10 mouse cellular contexts compared by ENCODE assay signal in the genomic region with DNA sequence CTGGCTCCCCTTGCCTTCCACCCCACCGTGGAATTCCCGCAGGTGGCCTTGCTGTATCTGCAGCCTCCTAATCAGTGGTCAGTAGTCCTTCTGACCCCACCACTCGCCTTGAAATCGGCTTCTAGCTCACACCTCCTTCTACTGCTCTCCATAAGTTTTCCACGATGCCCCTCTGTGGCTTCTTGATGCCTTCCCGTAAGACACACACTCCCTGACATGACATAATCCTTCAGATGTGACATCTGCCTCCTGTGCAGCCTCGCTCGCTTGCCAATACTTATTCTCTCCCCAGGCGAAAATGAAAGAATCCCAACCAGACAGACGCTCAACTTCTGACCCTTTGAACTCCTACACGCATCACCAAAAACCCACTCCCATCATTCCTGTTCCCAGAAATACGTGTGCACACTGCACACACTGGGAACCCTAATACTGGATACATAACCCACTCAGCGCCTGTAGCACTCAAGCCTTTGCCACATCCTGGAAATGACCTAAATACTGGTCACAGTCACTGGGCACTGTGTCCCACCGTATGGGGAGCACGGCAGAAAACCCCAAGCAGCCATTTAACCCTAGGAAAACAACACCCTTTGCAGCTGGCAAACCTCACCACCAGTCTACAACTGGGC.
DNase-seq lines count a peak whose midpoint lies in the region; ATAC-seq and TF ChIP-seq lines count a peak whose summit lies in the region.
"Had no signal": no experiment of that assay in that cellular context is flagged by ENCODE, and none has a peak within 500 bp of the region (broad histone marks: within the 10 kb centered on the region; RNA-seq: fewer than 3 reads in every experiment).

No protein-coding gene starts in this region.

- H3K36me3 ChIP-seq in forebrain, embryonic 10.5 days (replicated peaks) = no peaks in the 10 kb centered on the region; the same call in 1 of the 2 replicates
- H3K36me3 ChIP-seq in forebrain, postnatal 0 days (ENCODE audit: insufficient read depth) = no peaks in the 10 kb centered on the region
- no peaks in the 10 kb centered on the region for H3K36me3 ChIP-seq in limb, embryonic 13.5 days
- no peaks in the 10 kb centered on the region for H3K36me3 ChIP-seq in limb, embryonic 10.5 days
- H3K36me3 ChIP-seq in forebrain, embryonic 16.5 days (ENCODE audit: control insufficient read depth, insufficient read depth) = no peaks in the 10 kb centered on the region
- no peaks in the 10 kb centered on the region for H3K36me3 ChIP-seq in midbrain, postnatal 0 days (ENCODE audit: insufficient read depth, low read length)

- no peak for DNase-seq in forebrain, embryonic 10.5 days (ENCODE audit: extremely low spot score, low spot score)
- DNase-seq in forebrain, postnatal 0 days = no peak
- DNase-seq in limb, embryonic 10.5 days (ENCODE audit: low spot score) = no peak
- peak; percentile 26 for DNase-seq in midbrain, postnatal 0 days (ENCODE audit: low spot score)
- no peak for DNase-seq in frontal cortex, postnatal 14 days (ENCODE audit: low spot score in 2 of 2)
- DNase-seq in thymus, postnatal 4 days = no peak
- DNase-seq: kidney, postnatal 4 days had no signal

- no peak overlapping the region for H3K9ac ChIP-seq in forebrain, postnatal 0 days
- H3K9ac ChIP-seq in limb, embryonic 13.5 days = no peak overlapping the region
- no peak overlapping the region for H3K9ac ChIP-seq in forebrain, embryonic 16.5 days (replicated peaks; ENCODE audit: low read depth, low read length)
- H3K9ac ChIP-seq in midbrain, postnatal 0 days (replicated peaks; ENCODE audit: low read length, poor library complexity, severe bottlenecking) = no peak overlapping the region

- H3K9me3 ChIP-seq in forebrain, embryonic 10.5 days = no peaks in the 10 kb centered on the region
- no peaks in the 10 kb centered on the region for H3K9me3 ChIP-seq in forebrain, postnatal 0 days (ENCODE audit: low read length)
- H3K9me3 ChIP-seq in limb, embryonic 13.5 days = no peaks in the 10 kb centered on the region
- no peaks in the 10 kb centered on the region for H3K9me3 ChIP-seq in limb, embryonic 10.5 days (replicated peaks)
- H3K9me3 ChIP-seq in forebrain, embryonic 16.5 days (ENCODE audit: control insufficient read depth, low read length) = no peaks in the 10 kb centered on the region
- H3K9me3 ChIP-seq in midbrain, postnatal 0 days (ENCODE audit: low read length) = no peaks in the 10 kb centered on the region
- H3K9me3 ChIP-seq: megakaryocyte, embryonic 14.5 days had no signal

- no peak for ATAC-seq in forebrain, postnatal 0 days
- ATAC-seq in limb, embryonic 13.5 days (ENCODE audit: low FRiP score, low read depth) = no peak
- no peak for ATAC-seq in forebrain, embryonic 16.5 days
- ATAC-seq in midbrain, postnatal 0 days (ENCODE audit: low FRiP score) = no peak

- 41% methylated on average over 15 of the region's 15 CpGs for WGBS in forebrain, embryonic 10.5 days
- WGBS in forebrain, postnatal 0 days = 35% methylated on average over 15 of the region's 15 CpGs
- WGBS in limb, embryonic 13.5 days = 32% methylated on average over 15 of the region's 15 CpGs
- 40% methylated on average over 15 of the region's 15 CpGs for WGBS in limb, embryonic 10.5 days
- 28% methylated on average over 15 of the region's 15 CpGs for WGBS in forebrain, embryonic 16.5 days
- WGBS in midbrain, postnatal 0 days = 21% methylated on average over 15 of the region's 15 CpGs

- 0 out of 2 replicates have a peak overlapping the region, but pooled peaks have one; percentile 2 for H3K27ac ChIP-seq in forebrain, embryonic 10.5 days
- no peak overlapping the region for H3K27ac ChIP-seq in forebrain, postnatal 0 days (ENCODE audit: low read depth, low read length)
- 0 out of 2 replicates have a peak overlapping the region, but pooled peaks have one; percentile 22 for H3K27ac ChIP-seq in limb, embryonic 13.5 days
- no peak overlapping the region for H3K27ac ChIP-seq in limb, embryonic 10.5 days
- H3K27ac ChIP-seq in forebrain, embryonic 16.5 days (ENCODE audit: low read length) = peak overlapping the region; percentile 26; the same call in 1 of the 2 replicates
- H3K27ac ChIP-seq in midbrain, postnatal 0 days (ENCODE audit: low read depth, low read length) = no peak overlapping the region

- H3K27me3 ChIP-seq in forebrain, embryonic 10.5 days (ENCODE audit: poor library complexity, severe bottlenecking) = no peaks in the 10 kb centered on the region
- H3K27me3 ChIP-seq in forebrain, postnatal 0 days (ENCODE audit: insufficient read depth, low read length) = no peaks in the 10 kb centered on the region
- peaks cover 4% of the 10 kb centered on the region; the same call in 1 of the 2 replicates for H3K27me3 ChIP-seq in limb, embryonic 13.5 days
- H3K27me3 ChIP-seq in limb, embryonic 10.5 days (ENCODE audit: low read depth, poor library complexity, severe bottlenecking) = no peaks in the 10 kb centered on the region
- H3K27me3 ChIP-seq in forebrain, embryonic 16.5 days (replicated peaks; ENCODE audit: control insufficient read depth, insufficient read depth, low read length) = no peaks in the 10 kb centered on the region
- no peaks in the 10 kb centered on the region for H3K27me3 ChIP-seq in midbrain, postnatal 0 days (ENCODE audit: insufficient read depth, low read length)

- H3K4me2 ChIP-seq in forebrain, postnatal 0 days (ENCODE audit: low read depth) = no peak overlapping the region
- H3K4me2 ChIP-seq in limb, embryonic 13.5 days (replicated peaks) = peak overlapping the region; percentile 3; the same call in 1 of the 2 replicates
- H3K4me2 ChIP-seq in forebrain, embryonic 16.5 days (ENCODE audit: low read length) = 0 out of 2 replicates have a peak overlapping the region, but pooled peaks have one; percentile 16
- 0 out of 2 replicates have a peak overlapping the region, but pooled peaks have one; percentile 5 for H3K4me2 ChIP-seq in midbrain, postnatal 0 days (ENCODE audit: low read depth, low read length, poor library complexity, severe bottlenecking)

- H3K4me3 ChIP-seq in forebrain, embryonic 10.5 days = no peak overlapping the region
- no peak overlapping the region for H3K4me3 ChIP-seq in forebrain, postnatal 0 days (ENCODE audit: low read depth, low read length)
- no peak overlapping the region for H3K4me3 ChIP-seq in limb, embryonic 13.5 days
- H3K4me3 ChIP-seq in limb, embryonic 10.5 days = no peak overlapping the region
- no peak overlapping the region for H3K4me3 ChIP-seq in forebrain, embryonic 16.5 days (replicated peaks; ENCODE audit: low read length)
- no peak overlapping the region for H3K4me3 ChIP-seq in midbrain, postnatal 0 days (ENCODE audit: low read depth, low read length)

- H3K4me1 ChIP-seq in forebrain, embryonic 10.5 days = peaks cover 82% of the 10 kb centered on the region
- peaks cover 16% of the 10 kb centered on the region for H3K4me1 ChIP-seq in forebrain, postnatal 0 days (ENCODE audit: insufficient read depth)
- peaks cover 66% of the 10 kb centered on the region for H3K4me1 ChIP-seq in limb, embryonic 13.5 days
- peaks cover 74% of the 10 kb centered on the region for H3K4me1 ChIP-seq in limb, embryonic 10.5 days
- H3K4me1 ChIP-seq in forebrain, embryonic 16.5 days (replicated peaks; ENCODE audit: control insufficient read depth, insufficient read depth, low read length) = peaks cover 35% of the 10 kb centered on the region
- H3K4me1 ChIP-seq in midbrain, postnatal 0 days (ENCODE audit: insufficient read depth, low read length) = peaks cover 9% of the 10 kb centered on the region

- TF ChIP-seq CTCF in forebrain, postnatal 0 days (IDR thresholded peaks at IDR 0.05; ENCODE audit: low read depth) = no peak
- TF ChIP-seq CTCF in midbrain, postnatal 0 days (IDR thresholded peaks at IDR 0.05) = no peak

Comparison
In these comparisons a context has a peak if more than half of its experiments do, and no peak if none do; other contexts are left out.
1. H3K27ac ChIP-seq: peak in forebrain, embryonic 10.5 days (single experiment), limb, embryonic 13.5 days (single experiment) and forebrain, embryonic 16.5 days (single experiment); none in forebrain, postnatal 0 days (single experiment), limb, embryonic 10.5 days (single experiment) and midbrain, postnatal 0 days (single experiment).